Mouse (Mus musculus): ENCODE results near the gene Muc5ac.
"Not testable (repeated sequence)": the region's sequence is repeated elsewhere in the genome, so short reads cannot be mapped to it uniquely, and the experiment has no call there.

DNA sequence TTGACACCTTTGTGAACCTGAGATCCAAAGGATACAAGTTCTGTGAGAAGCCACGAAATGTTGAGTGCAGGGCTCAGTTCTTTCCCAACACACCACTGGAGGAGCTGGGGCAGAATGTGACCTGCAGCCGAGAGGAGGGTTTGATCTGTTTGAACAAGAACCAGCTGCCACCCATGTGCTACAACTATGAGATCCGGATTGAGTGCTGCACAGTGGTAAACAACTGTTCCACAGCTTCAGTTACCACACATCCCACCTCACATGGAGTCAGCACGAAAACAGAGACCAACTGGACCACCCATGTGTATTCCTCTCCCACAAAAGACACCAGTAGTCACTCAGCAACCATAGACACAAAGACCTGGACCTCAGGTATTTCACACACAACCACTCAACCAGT, 21.2 kb downstream of the Muc5ac start:
- not testable (repeated sequence) for TF ChIP-seq CTCF, EP300 (IDR thresholded peaks at IDR 0.05; ENCODE audit: low read depth)
